Mouse (Mus musculus): ENCODE data around the gene Pfn4. TPM values are rescaled to one million over a fixed set of nuclear protein-coding genes. Genes with fewer than 3 reads are reported as not detected.
"Not testable (repeated sequence)": the region's sequence is repeated elsewhere in the genome, so short reads cannot be mapped to it uniquely, and the experiment has no call there.

The Pfn4 gene
- total RNA-seq, 2 experiments from 2014 or later: 13.0 to 13.5 TPM

DNA sequence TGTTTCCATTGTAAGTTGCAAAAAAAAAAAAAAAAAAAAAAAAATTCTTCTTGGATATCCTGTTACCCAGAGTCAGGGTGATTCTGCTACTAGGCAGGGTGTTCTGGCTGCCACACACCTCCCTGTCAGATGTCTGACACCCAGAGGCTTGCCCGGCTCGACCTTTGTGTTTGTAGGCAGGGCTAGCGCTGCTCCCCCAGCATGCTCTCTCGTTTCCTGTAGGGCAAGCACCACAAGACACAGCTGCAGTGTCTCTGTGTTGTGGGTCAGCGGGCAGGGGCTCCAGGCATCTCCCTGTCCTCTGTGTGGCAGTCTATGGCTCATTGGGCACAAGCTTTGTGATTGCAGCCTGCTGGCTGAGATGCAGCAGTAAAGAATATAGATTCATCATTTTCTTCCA lies 14.8 kb downstream of the Pfn4 start:
- DNase-seq (ENCODE audit: extremely low spot score in 1 of 2, low spot score in 1 of 2): no peak

DNA sequence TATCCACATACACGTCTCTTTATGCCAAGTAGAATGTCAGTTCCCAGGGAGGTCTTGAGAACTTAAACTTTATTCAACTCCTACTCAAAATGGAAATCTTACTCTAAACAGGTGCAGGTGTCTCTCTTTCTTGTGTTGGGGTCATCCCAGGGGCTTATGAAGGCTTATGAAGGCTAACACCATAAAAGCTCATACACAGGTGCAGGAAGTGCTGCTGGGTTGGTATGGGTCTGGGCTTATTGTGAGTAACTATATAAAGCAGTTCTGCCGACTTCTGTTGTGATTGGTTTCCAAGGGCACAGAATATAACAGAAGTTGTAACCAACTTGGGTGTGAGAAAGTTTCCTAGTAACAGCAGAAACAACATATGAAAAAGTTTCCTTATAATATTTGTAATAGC lies 15.6 kb downstream of the Pfn4 start:
- DNase-seq (ENCODE audit: extremely low spot score in 1 of 2, low spot score in 1 of 2): no peak

- DNase-seq (ENCODE audit: extremely low spot score in 1 of 2, low spot score in 1 of 2): not testable (repeated sequence)
Measured at GRCm38 (mm10) chr12:4788128-4788527, 19.3 kb downstream of the Pfn4 start.

- peak in 1 of 2 experiments; percentile 36 for DNase-seq (ENCODE audit: extremely low spot score in 1 of 2, low spot score in 1 of 2)
Measured at GRCm38 (mm10) chr12:4793718-4794117, 24.9 kb downstream of the Pfn4 start.

GRCm38 (mm10) chr12:4797471-4797870 lies 28.6 kb downstream of the Pfn4 start:
- DNase-seq (ENCODE audit: extremely low spot score in 1 of 2, low spot score in 1 of 2): not testable (repeated sequence)

GRCm38 (mm10) chr12:4811036-4811435 lies 42.2 kb downstream of the Pfn4 start:
- no peak for DNase-seq (ENCODE audit: extremely low spot score in 1 of 2, low spot score in 1 of 2)

GRCm38 (mm10) chr12:4811705-4812104 lies 42.9 kb downstream of the Pfn4 start:
- no peak for DNase-seq (ENCODE audit: extremely low spot score in 1 of 2, low spot score in 1 of 2)

DNA sequence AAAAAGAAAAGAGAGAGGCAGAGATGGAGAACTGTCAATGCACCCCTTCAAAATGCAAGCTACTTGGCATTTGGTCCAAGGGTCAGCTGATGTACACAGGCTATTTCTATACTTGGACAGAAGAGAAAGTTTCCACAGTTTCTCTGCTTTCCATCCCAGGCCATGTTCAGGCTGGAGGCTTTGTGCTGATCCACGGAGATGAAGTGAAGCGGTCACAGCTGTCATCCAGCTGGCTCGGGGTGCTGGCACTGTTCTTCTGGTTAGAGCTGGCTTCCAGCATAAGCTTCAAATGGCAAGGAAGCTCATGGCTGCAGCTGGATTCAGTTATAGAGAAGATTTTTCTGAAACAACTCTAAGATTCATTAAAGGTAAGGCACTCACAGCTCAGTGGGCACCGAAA lies 44.8 kb downstream of the Pfn4 start:
- DNase-seq (ENCODE audit: extremely low spot score in 1 of 2, low spot score in 1 of 2): no peak

DNA sequence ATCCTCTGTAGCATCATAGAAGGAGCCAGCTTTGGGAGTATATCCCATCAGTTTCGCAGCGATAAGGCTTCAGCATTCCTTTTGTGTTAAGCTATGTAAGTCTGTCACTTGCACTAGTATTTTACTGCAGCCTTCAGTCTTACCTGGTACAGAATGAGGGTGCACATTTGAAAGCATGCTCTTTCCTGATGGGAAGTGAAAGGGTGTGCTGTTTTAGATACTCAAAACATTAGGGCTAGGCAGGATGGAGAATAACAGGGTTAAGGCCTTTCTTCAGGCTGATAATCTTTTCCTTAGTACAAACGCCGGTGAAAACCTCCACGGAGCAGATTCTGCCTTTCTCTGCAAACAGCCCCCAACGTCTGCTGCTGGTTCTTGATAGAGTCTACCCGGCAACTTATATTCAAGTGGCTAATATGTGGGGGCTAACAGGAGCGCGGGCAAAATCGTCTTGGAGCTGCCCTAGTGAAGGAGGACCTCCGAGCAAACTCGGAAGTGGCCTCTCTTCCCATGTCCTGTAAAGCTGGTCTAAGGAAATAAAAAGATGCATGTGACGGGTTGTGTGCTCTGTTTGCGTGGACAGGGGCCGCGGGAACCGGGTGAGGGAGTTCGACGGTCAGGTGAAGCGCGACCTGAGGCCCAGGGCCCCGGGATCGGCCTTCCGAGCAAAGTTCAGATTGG lies 48.0 kb downstream of the Pfn4 start:
- DNase-seq (ENCODE audit: extremely low spot score in 1 of 2, low spot score in 1 of 2): no peak

GRCm38 (mm10) chr12:4817361-4818101 lies 48.7 kb downstream of the Pfn4 start, which contains the start of gene Sf3b6:
Gene Sf3b6, plus strand, starts transcription at chr12:4817544.
- peak; percentile 86 to 94 for DNase-seq (ENCODE audit: extremely low spot score in 1 of 2, low spot score in 1 of 2)

- no peak for DNase-seq (ENCODE audit: extremely low spot score in 1 of 2, low spot score in 1 of 2)
Measured at GRCm38 (mm10) chr12:4827256-4827655, 58.4 kb downstream of the Pfn4 start.

Other genes with a start within 250 kb of the Pfn4 start
- gene Itsn2, start 176.4 kb upstream of the Pfn4 start, total RNA-seq (2021): 10 to 100 TPM; 78.3 to 82.6 TPM
- gene Gm3625, start 176.1 kb upstream of the Pfn4 start, total RNA-seq (2021): not detected
- 1 to 10 TPM; 2.1 to 2.7 TPM for gene Fam228a, start 30.6 kb upstream of the Pfn4 start, total RNA-seq (2021)
- gene Fam228b, start 245 bp downstream of the Pfn4 start, total RNA-seq (2021): 10 to 100 TPM; 21.4 to 31.4 TPM
- gene Sf3b6, start 48.5 kb downstream of the Pfn4 start, total RNA-seq (2021): 10 to 100 TPM; 84.2 to 86.0 TPM
- 10 to 100 TPM; 69.9 to 71.8 TPM for gene Fkbp1b, start 72.6 kb downstream of the Pfn4 start, total RNA-seq (2021)
- 10 to 100 TPM; 12.5 to 14.6 TPM for gene Wdcp, start 74.3 kb downstream of the Pfn4 start, total RNA-seq (2021)
- 1 to 10 TPM in 1 of 2 experiments, under 1 TPM in 1; 0.34 to 1.2 TPM for gene Mfsd2b, start 105.3 kb downstream of the Pfn4 start, total RNA-seq (2021)
- 10 to 100 TPM; 39.9 to 42.2 TPM for gene Ubxn2a, start 138.7 kb downstream of the Pfn4 start, total RNA-seq (2021)
- gene Atad2b, start 148.3 kb downstream of the Pfn4 start, total RNA-seq (2021): 10 to 100 TPM; 28.1 to 36.0 TPM